In genomic region chr4:63402558-63402957, GRCm38 (mm10) we compare ENCODE assay signal across 8 mouse cellular contexts. TPM values are rescaled to one million over a fixed set of nuclear protein-coding genes. Genes with fewer than 3 reads are reported as not detected.
DNase-seq lines count a peak whose midpoint lies in the region; ATAC-seq and TF ChIP-seq lines count a peak whose summit lies in the region.

No protein-coding gene starts in this region.

- no peaks in the 10 kb centered on the region for H3K9me3 ChIP-seq in kidney, embryonic 14.5 days (ENCODE audit: control insufficient read depth, low read length)
- no peaks in the 10 kb centered on the region for H3K9me3 ChIP-seq in embryonic facial prominence, embryonic 15.5 days (replicated peaks)

- no peak for DNase-seq in kidney, postnatal 4 days
- DNase-seq in kidney, postnatal 10 days, result peak; percentile 59
- DNase-seq in urinary bladder, postnatal 4 days (ENCODE audit: low spot score in 2 of 2), result no peak
- no peak for DNase-seq in left cerebral cortex, postnatal 10 days (ENCODE audit: extremely low spot score in 1 of 2, low spot score in 2 of 2)

- H3K79me2 ChIP-seq in myocyte (ENCODE audit: control insufficient read depth, insufficient read depth), result peaks cover 20% of the 10 kb centered on the region

- peak overlapping the region; percentile 36 for H3K4me3 ChIP-seq in kidney, embryonic 14.5 days (ENCODE audit: low read length)
- peak overlapping the region; percentile 30 for H3K4me3 ChIP-seq in embryonic facial prominence, embryonic 15.5 days (replicated peaks)
- H3K4me3 ChIP-seq in myocyte, result peak overlapping the region; percentile 6

- no peak for TF ChIP-seq POLR2A in myocyte (IDR thresholded peaks at IDR 0.05; ENCODE audit: insufficient read length, low read depth)

- H3K4me2 ChIP-seq in kidney, embryonic 14.5 days (replicated peaks; ENCODE audit: low read depth, low read length), result peak overlapping the region; percentile 62
- H3K4me2 ChIP-seq in embryonic facial prominence, embryonic 15.5 days (replicated peaks), result peak overlapping the region; percentile 42
- peak overlapping the region; percentile 90 for H3K4me2 ChIP-seq in myocyte (ENCODE audit: low read depth)

- intact Hi-C loops in left cerebral cortex, postnatal 10 days (cut with DNase I), result no loop called here

- 33% methylated on average over 6 of the region's 6 CpGs for WGBS in kidney, embryonic 14.5 days
- 52% methylated on average over 6 of the region's 6 CpGs for WGBS in embryonic facial prominence, embryonic 15.5 days

- no peaks in the 10 kb centered on the region for H3K27me3 ChIP-seq in kidney, embryonic 14.5 days (ENCODE audit: control insufficient read depth, insufficient read depth, low read length)
- H3K27me3 ChIP-seq in embryonic facial prominence, embryonic 15.5 days, result no peaks in the 10 kb centered on the region
- no peaks in the 10 kb centered on the region for H3K27me3 ChIP-seq in myocyte (ENCODE audit: control insufficient read depth, insufficient read depth, insufficient read length)

- no peaks in the 10 kb centered on the region for H3K36me3 ChIP-seq in kidney, embryonic 14.5 days (ENCODE audit: control insufficient read depth, insufficient read depth, low read length)
- no peaks in the 10 kb centered on the region for H3K36me3 ChIP-seq in embryonic facial prominence, embryonic 15.5 days
- no peaks in the 10 kb centered on the region for H3K36me3 ChIP-seq in myocyte (ENCODE audit: control insufficient read depth, insufficient read depth)

- H3ac ChIP-seq in myocyte (ENCODE audit: control insufficient read depth, insufficient read length), result no peak overlapping the region

- peak overlapping the region; percentile 88 for H3K27ac ChIP-seq in kidney, embryonic 14.5 days (ENCODE audit: low read depth, low read length)
- peak overlapping the region; percentile 82 for H3K27ac ChIP-seq in embryonic facial prominence, embryonic 15.5 days (replicated peaks)

- peak overlapping the region; percentile 54 for H3K9ac ChIP-seq in kidney, embryonic 14.5 days (ENCODE audit: low read depth, low read length)
- no peak overlapping the region for H3K9ac ChIP-seq in embryonic facial prominence, embryonic 15.5 days

- peak; percentile 3; the same call in 1 of the 2 replicates for ATAC-seq in kidney, embryonic 14.5 days (ENCODE audit: low FRiP score, low TSS enrichment)
- no peak for ATAC-seq in embryonic facial prominence, embryonic 15.5 days (ENCODE audit: insufficient number of reproducible peaks, low FRiP score, low TSS enrichment, low read depth)
- no peak for ATAC-seq in inflammation-experienced regulatory T-cells, adult 6 months

- H3K4me1 ChIP-seq in kidney, embryonic 14.5 days (ENCODE audit: control insufficient read depth, insufficient read depth, low read length), result peaks cover 42% of the 10 kb centered on the region
- H3K4me1 ChIP-seq in embryonic facial prominence, embryonic 15.5 days, result peaks cover 77% of the 10 kb centered on the region

TF ChIP-seq in myocyte, 11 proteins besides CTCF, POLR2A, EP300 and RAD21:
- TF ChIP-seq MYOG (IDR thresholded peaks at IDR 0.05; ENCODE audit: control insufficient read depth in 1 of 3, insufficient read depth in 1 of 3, insufficient read length in 2 of 3, low read depth in 2 of 3), result no peak
- TF ChIP-seq TCF3 (IDR thresholded peaks at IDR 0.05; ENCODE audit: insufficient read length, low read depth), result no peak
- TF ChIP-seq MAX (IDR thresholded peaks at IDR 0.05; ENCODE audit: low read depth), result no peak
- no peak for TF ChIP-seq E2F4 (IDR thresholded peaks at IDR 0.05; ENCODE audit: insufficient read depth)
- no peak for TF ChIP-seq TCF12 (IDR thresholded peaks at IDR 0.05; ENCODE audit: insufficient read depth, poor library complexity, severe bottlenecking)
- TF ChIP-seq MYOD1 (IDR thresholded peaks at IDR 0.05; ENCODE audit: control insufficient read depth in 1 of 3, insufficient read length in 2 of 3, low read depth in 2 of 3), result no peak
- no peak for TF ChIP-seq SRF (IDR thresholded peaks at IDR 0.05; ENCODE audit: control insufficient read depth, insufficient read length, low read depth)

RNA-seq across cellular contexts. Expression of gene Akna, which starts 0.6 kb away (rescaled TPM):
- polyA plus RNA-seq in kidney, embryonic 14.5 days (2014; fragmentation: Nextera tagmentation; extraction: Ambion mirVana), result 4.1 and 7.3 TPM in 2 replicates
- polyA plus RNA-seq in embryonic facial prominence, embryonic 15.5 days (2015; fragmentation: Nextera tagmentation; extraction: Ambion mirVana), result 7.5 and 9.6 TPM in 2 replicates
- polyA plus RNA-seq in myocyte (2012; fragmentation: generic; extraction: Trizol), result 5.6 TPM
- 100 to 1,000 TPM in 2 of 3 experiments, 10 to 100 TPM in 1; 94.8 to 135 (median 102) TPM for polyA plus RNA-seq in inflammation-experienced regulatory T-cells, adult 6 months (2017; shearing (Covaris generic))
- 1 to 10 TPM; 3.4 to 4.8 TPM for total RNA-seq in left cerebral cortex, postnatal 10 days (2021)

RNA-seq across cellular contexts. Expression of gene Orm2, which starts 40.3 kb away (rescaled TPM):
- not detected in 2 replicates for polyA plus RNA-seq in kidney, embryonic 14.5 days (2014; fragmentation: Nextera tagmentation; extraction: Ambion mirVana)
- 0.31 and 0.39 TPM in 2 replicates for polyA plus RNA-seq in embryonic facial prominence, embryonic 15.5 days (2015; fragmentation: Nextera tagmentation; extraction: Ambion mirVana)
- not detected for polyA plus RNA-seq in myocyte (2012; fragmentation: generic; extraction: Trizol)
- 1 to 10 TPM in 2 of 3 experiments, not detected in 1; 1.6 to 2.8 TPM for polyA plus RNA-seq in inflammation-experienced regulatory T-cells, adult 6 months (2017; shearing (Covaris generic))
- not detected for total RNA-seq in left cerebral cortex, postnatal 10 days (2021)

RNA-seq across cellular contexts. Expression of gene Orm3, which starts 46.6 kb away (rescaled TPM):
- polyA plus RNA-seq in kidney, embryonic 14.5 days (2014; fragmentation: Nextera tagmentation; extraction: Ambion mirVana), result not detected in 2 replicates
- not detected in 2 replicates for polyA plus RNA-seq in embryonic facial prominence, embryonic 15.5 days (2015; fragmentation: Nextera tagmentation; extraction: Ambion mirVana)
- polyA plus RNA-seq in myocyte (2012; fragmentation: generic; extraction: Trizol), result 0.07 TPM
- 1 to 10 TPM in 1 of 3 experiments, under 1 TPM in 1, not detected in 1; 0.90 to 1.6 TPM for polyA plus RNA-seq in inflammation-experienced regulatory T-cells, adult 6 months (2017; shearing (Covaris generic))
- not detected for total RNA-seq in left cerebral cortex, postnatal 10 days (2021)

RNA-seq across cellular contexts. Expression of gene Orm1, which starts 58.2 kb away (rescaled TPM):
- not detected in 2 replicates for polyA plus RNA-seq in kidney, embryonic 14.5 days (2014; fragmentation: Nextera tagmentation; extraction: Ambion mirVana)
- 17.0 and 22.3 TPM in 2 replicates for polyA plus RNA-seq in embryonic facial prominence, embryonic 15.5 days (2015; fragmentation: Nextera tagmentation; extraction: Ambion mirVana)
- polyA plus RNA-seq in myocyte (2012; fragmentation: generic; extraction: Trizol), result not detected
- polyA plus RNA-seq in inflammation-experienced regulatory T-cells, adult 6 months (2017; shearing (Covaris generic)), result not detected
- not detected for total RNA-seq in left cerebral cortex, postnatal 10 days (2021)
